Mouse (Mus musculus) right cerebral cortex, adult 18-20 months (tissue): ENCODE results near the gene Ankrd55.
A peak's percentile ranks its signal among the peaks of the same experiment; 100 is the strongest.
"Not testable (repeated sequence)": the region's sequence is repeated elsewhere in the genome, so short reads cannot be mapped to it uniquely, and the experiment has no call there.

Experiments used
- DNase-seq: peaks from one replicate; pipeline ENCODE4 v3.0.0; 2022; ENCODE audit warnings: mixed read lengths

Gene Ankrd55

GRCm38 (mm10) chr13:112294446-112294845 lies 6.2 kb downstream of the Ankrd55 start:
- DNase-seq, result no peak

- DNase-seq, result no peak
Measured at GRCm38 (mm10) chr13:112297781-112298180, 9.5 kb downstream of the Ankrd55 start.

GRCm38 (mm10) chr13:112303429-112303828 lies 15.2 kb downstream of the Ankrd55 start:
- no peak for DNase-seq

GRCm38 (mm10) chr13:112308672-112309071 lies 20.4 kb downstream of the Ankrd55 start:
- DNase-seq, result peak; percentile 28

DNA sequence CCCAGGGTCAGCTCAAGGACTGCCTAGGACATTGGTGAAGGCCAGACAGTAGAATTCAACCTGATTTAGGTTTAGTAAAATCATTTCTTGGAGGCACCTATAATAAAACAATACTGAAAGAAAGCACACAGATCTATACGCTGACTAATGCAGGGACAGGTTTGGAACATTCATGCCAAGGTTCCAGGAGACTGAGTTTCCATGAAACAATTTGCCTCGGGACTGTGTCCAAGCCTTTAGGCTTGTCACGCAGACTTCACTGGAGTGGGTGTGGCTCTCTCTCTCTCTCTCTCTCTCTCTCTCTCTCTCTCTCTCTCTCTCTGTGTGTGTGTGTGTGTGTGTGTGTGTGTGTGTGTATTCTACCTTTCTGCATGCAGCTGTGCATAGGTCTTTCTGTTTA lies 23.4 kb downstream of the Ankrd55 start:
- DNase-seq, result not testable (repeated sequence)

DNA sequence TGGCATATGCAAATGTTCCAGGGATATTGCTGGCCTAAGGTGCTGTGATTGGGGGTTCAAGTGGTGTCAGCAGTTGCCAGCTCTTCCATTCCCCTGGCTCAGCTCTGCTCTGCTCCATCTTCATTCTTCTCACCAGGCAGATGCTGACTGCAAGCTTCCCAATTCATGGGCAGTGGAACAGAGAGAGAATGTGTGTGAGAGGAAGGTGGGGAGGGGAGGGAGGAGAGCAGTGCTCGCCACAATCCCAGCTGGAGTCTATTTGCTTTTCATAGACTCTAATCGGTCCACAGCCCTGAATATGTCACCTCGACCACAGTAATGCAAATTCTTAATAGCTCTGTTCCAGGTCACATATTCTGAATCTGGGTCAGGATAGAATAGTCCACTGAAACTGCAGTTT lies 27.2 kb downstream of the Ankrd55 start:
- no peak for DNase-seq

GRCm38 (mm10) chr13:112316622-112317482 lies 28.6 kb downstream of the Ankrd55 start:
- DNase-seq, result no peak

DNA sequence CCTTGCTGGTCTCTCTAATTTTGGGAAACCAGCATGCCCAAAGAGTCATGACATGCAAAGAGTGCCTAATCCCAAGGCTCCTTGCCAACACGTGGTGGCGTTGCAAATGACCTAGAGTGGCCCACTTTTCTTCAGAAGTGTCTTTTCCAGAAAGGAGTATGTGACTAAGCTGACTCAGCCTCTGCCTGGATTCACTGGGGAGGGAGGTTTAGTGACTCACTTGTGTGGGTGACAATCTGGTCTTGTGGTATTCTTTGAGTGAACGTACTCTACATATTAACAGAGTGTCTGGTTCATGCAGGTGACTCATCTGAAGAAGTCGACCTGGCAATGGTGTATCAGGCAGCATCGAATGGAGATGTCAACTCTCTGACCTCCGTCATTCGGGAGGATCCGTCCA lies 29.9 kb downstream of the Ankrd55 start:
- DNase-seq, result peak; percentile 82

DNA sequence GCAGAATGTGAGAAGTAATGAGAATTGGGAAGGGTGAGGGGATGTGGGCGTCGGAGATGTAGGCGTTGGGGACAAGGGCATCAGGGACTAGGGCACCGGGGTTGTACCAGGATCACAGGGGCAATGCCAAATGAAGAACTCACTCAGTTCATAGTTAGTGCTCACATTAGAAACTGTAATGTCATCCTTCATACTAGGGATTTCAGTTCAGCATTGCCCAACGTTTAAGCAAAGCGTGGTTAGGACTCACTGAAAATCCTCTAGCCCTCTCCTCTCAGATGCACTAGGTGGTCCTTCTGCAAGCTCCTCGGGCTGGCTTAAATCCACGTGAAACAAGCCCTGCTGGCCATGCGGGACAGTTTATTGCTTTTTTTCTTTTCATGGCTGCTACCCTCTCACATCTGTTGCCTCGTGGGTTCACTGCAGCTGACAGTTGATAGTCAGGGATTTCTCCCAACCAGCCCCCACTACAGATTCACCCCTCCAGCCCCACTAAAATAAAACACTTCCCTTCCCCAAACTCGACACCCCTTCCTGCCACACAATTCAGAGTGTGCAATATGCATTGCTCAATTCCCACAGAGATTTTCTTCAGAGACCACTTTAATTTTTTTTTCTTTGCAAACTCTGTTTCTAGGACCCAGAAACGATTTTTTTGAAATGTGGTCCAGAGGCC lies 35.5 kb downstream of the Ankrd55 start:
- no peak for DNase-seq

DNA sequence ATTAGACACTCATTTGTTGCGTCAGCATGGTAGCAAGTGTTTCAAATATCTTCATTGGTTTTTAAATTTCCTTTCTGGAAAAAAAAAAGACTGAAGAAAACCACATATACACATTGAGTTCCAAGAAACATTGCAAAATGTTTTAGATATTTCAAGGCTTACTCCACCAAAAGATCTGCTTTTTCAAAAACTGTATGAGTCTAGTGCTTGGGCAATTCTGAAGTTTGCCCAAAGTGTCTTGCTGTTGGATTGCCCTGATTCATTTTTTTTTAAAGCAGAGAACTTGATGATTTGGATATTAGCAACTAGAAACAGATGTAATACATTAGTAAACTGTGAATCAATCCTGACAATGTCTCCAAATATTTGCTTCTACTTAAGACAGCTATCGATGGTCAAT lies 36.9 kb downstream of the Ankrd55 start:
- no peak for DNase-seq

DNA sequence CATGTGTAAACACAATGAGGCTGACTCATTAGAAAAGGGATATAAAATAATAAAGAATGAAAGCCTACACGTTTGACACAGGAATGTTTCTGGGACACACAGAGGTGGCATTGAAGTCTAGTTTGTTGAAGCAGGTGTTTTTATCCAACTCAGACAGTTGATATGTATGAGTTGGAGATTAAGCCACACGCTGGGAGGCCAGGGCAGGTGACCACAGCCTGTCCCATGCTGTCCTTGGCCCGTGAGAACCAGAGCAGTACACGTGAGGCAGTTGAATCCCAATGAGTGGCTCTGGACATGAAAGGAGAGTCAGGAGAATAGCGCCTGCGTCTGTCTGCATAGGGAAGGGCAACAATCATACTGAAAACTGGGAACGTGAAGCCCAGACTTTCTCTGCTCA lies 38.2 kb downstream of the Ankrd55 start:
- no peak for DNase-seq

- DNase-seq, result no peak
Measured at GRCm38 (mm10) chr13:112326977-112327376, 38.7 kb downstream of the Ankrd55 start.

DNA sequence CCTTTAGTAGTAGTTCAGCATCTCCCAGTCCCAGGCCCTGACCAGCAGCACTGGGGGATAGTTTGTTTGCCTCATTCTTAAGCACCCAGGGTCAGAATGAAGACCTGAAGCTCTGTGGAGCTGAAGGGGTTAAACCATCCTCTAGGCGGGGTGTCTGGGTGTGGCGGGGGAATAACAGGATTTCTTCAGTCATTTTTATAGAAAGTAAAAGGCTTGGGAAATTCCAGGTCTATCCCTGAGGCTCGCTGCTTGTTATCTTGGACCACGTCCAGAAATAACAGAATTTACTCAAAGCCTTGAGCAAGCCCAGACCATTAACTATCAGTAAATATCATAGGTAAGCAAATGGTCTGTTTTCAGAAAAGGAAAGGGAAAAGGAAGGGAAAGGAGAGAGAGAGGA lies 39.3 kb downstream of the Ankrd55 start:
- no peak for DNase-seq

DNA sequence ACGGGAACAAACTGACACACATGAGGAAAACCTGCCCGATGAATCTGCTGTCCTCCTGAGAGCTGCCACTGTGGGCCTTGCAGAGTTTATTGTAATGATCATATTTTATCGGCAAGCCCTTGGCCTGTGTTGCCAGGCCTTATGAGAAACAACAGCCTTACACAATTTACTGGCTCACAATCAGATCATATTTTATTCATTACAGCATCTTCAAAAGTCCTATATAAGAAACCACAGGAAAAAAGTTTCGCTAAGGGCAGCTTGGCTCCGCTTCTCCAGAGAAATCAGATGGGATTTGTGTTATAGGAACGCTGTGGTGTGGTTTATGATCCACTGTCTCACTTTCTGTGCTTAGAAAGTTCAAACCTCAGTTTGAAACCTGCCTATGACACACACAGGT lies 42.0 kb downstream of the Ankrd55 start:
- no peak for DNase-seq

DNA sequence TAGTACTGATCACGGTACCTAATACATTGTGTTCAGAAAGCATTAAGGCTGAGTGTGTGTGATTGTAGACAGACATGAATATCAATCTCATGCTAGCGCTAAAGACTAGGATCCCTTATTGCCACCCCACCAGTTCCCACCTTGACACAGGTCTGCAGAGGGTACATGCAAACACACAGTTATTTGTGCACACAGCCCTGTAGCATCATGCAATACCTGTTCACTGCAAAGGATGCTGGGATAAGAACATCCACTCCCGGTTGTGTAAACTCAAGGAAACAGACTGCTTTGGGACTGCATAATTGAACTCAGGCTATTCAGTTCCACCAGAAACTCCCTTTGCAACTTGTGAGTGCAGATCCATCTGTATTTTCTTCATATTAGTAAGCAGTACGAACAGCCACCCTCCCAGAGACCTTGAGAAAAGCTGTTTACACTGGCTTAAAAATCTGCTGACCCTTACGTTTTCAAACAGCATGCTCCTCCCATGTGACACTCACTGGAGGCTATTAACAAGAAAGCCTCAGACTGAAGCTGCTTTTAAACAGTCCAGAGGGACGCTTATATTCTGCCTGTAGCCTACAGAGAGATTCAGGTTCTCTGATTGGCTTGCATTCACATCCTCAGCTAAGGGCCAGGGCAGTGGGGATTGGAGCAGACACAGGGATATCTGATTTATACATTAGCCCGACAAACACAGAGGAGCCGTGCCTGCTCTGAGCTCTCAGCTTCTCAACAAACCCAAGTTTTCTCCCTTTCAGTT lies 42.8 kb downstream of the Ankrd55 start:
- no peak for DNase-seq

GRCm38 (mm10) chr13:112331682-112332061 lies 43.4 kb downstream of the Ankrd55 start:
- peak; percentile 6 for DNase-seq

GRCm38 (mm10) chr13:112335531-112335930 lies 47.3 kb downstream of the Ankrd55 start:
- no peak for DNase-seq

- no peak for DNase-seq
Measured at GRCm38 (mm10) chr13:112337146-112337545, 48.9 kb downstream of the Ankrd55 start.

GRCm38 (mm10) chr13:112340205-112340604 lies 52.0 kb downstream of the Ankrd55 start:
- no peak for DNase-seq

GRCm38 (mm10) chr13:112340761-112341160 lies 52.5 kb downstream of the Ankrd55 start:
- no peak for DNase-seq

DNA sequence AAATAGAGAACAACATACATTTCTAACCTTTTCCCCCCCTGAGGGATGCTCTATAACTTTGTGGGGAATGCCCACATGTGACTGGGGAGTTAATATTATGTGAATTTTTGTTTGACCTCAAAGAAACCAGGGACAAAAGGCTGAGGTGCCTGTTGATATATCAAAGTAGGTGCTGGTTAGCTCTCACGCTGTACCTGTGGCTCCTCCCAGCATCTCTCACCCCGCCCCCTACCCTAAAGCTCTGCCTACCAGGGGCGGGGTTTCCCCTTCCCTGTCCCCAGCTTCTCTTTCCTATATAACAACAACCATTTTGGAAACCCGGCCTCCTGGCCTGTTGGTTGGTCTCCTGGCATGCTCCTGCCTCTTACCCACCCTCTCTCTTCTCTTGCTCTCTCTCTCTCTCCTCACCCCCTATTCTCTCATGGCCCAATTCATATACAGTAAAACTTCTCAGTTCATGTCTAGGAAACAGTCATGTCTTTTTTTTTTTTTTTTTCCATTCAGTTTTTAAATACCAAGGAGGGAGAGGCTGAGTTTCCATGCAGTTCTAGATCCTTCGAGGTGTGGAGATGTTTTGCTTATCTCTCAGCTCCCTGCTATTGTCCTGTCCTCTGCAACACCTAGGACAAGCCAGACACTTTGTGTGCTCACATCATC lies 54.8 kb downstream of the Ankrd55 start:
- no peak for DNase-seq

- DNase-seq, result no peak
Measured at GRCm38 (mm10) chr13:112343628-112344009, 55.4 kb downstream of the Ankrd55 start.

- DNase-seq, result no peak
Measured at GRCm38 (mm10) chr13:112344270-112344864, 56.1 kb downstream of the Ankrd55 start.
